Mouse (Mus musculus): ENCODE data around the gene Rnf144b.

Rnf144b gene

GRCm38 (mm10) chr13:47264382-47264781, 141.9 kb downstream of the Rnf144b start:
- no peak for DNase-seq (ENCODE audit: low spot score in 2 of 2)

- DNase-seq (ENCODE audit: low spot score in 2 of 2), result no peak
Measured at GRCm38 (mm10) chr13:47266411-47266810, 144.0 kb downstream of the Rnf144b start.

GRCm38 (mm10) chr13:47268227-47268626, 145.8 kb downstream of the Rnf144b start:
- DNase-seq (ENCODE audit: low spot score in 2 of 2), result no peak

GRCm38 (mm10) chr13:47272928-47273327, 150.5 kb downstream of the Rnf144b start:
- no peak for DNase-seq (ENCODE audit: low spot score in 2 of 2)

- DNase-seq (ENCODE audit: low spot score in 2 of 2), result no peak
Measured at GRCm38 (mm10) chr13:47273487-47273886, 151.0 kb downstream of the Rnf144b start.

- no peak for DNase-seq (ENCODE audit: low spot score in 2 of 2)
Measured at GRCm38 (mm10) chr13:47274139-47274538, 151.7 kb downstream of the Rnf144b start.

GRCm38 (mm10) chr13:47277000-47277823, 154.8 kb downstream of the Rnf144b start:
- DNase-seq (ENCODE audit: low spot score in 2 of 2), result no peak

GRCm38 (mm10) chr13:47277824-47278290, 155.4 kb downstream of the Rnf144b start:
- no peak for DNase-seq (ENCODE audit: low spot score in 2 of 2)

- DNase-seq (ENCODE audit: low spot score in 2 of 2), result no peak
Measured at GRCm38 (mm10) chr13:47282221-47282620, 159.8 kb downstream of the Rnf144b start.

GRCm38 (mm10) chr13:47288449-47288848, 166.0 kb downstream of the Rnf144b start:
- DNase-seq (ENCODE audit: low spot score in 2 of 2), result peak; percentile 82 to 90

GRCm38 (mm10) chr13:47296465-47296864, 174.0 kb downstream of the Rnf144b start:
- no peak for DNase-seq (ENCODE audit: low spot score in 2 of 2)

Data from right cerebral cortex, adult 2 months (tissue).